Mouse (Mus musculus) c-Kit-positive CD71-positive TER-119-negative erythroid progenitor cells, embryonic 14.5 days (primary cell): ENCODE results near the gene Gpha2.

ENCODE experiments used
- DNase-seq: peaks from one replicate; pipeline ENCODE4 v3.0.0-alpha.2; 2013; ENCODE audit warnings: low read depth

Gpha2 gene

DNA sequence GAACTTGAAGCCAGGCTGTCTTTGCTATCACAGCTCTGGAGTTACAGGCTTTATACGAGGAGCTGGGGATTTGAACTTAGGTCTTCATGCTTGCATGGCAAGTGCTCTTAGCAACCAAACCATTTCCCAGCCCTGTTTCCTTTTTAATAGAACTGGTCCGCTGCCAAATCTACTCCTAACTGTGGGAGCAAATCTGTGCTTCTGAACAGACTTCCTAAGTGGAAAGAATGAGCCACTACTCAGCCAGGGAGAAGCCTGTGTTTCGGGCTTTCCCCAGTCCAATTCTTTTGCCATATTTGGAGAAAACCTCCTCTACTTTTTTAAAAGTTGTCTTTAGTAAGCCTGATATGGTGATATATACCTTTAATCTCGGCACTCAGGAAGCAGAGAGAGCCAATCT lies 46.6 kb downstream of the Gpha2 start:
- no peak for DNase-seq

DNA sequence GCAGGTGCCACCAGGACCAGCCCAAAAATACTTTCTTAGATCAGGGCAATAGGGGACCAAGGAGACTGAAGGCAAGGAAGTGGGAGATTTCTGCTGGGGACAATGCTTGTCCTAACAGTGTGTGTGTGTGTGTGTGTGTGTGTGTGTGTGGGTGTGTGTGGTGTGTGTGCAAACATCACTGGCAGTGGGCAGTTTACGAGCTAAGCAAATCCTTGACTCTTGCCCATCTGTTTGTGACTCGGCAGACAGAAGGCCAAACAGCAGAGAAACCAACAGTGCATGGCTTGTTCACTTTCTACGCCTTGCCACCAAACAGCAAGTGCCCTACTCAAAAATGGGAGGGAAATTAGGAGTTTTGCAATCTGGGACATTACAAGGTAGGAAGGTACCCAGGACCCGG lies 47.4 kb downstream of the Gpha2 start:
- DNase-seq = no peak

DNA sequence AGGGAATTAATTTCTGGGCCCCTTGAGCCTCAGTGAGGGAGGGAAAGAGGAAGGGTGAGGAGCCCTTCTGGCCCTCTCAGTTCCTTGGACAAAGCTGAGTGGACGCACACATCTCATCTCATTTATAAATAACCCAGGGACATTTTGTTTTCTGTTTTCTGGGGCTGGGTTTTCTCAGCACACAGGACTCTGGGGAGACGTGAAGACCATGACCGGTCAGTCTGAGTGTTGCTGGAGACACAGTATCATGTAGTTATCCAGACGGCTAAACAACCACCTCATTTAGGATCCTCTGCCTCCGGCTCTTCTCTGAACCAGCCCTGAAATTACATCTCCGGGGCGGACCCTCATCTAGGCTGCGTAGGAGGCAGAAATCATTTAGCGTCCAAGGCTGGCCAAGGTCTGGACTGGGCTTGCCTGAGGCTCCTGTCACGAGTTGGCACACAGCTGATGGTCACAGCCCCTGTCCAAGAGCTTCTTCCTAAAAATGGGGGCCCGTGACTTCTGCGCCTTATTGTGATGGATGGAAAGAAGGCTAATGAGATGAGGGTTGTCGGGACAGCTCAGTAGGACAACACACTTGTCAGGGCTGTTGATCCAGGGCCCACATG lies 47.9 kb downstream of the Gpha2 start:
- DNase-seq = no peak

DNA sequence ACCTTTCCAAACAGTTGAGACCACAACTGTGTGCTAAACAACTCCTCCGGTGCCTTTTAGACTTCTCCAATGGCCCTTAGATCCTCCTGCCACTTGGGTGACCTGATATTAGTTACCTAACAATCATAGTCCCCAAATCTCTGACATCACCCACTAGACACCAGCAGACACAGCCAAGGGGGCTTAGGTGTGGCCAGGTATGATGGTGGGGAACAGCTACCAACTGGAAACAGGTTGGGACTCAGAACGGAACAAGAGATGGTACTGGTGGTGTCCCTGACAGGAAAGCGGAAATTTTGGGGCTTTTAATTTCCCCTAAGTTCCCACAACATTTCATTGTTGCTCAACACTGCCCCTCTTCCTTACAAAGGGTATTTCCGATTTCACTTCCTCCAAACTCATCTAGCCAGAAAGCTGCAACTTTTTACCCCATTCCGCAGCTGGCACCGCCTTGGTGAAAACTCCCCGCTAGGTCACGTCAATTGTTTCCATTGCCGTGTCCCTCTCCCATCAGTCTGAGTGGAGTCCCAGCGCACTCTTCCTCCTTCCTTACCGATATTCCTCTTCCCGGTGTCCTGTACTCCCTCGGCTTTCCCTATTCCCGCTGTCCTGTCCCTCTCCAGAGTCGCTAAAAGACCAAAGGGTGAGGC lies 49.7 kb downstream of the Gpha2 start:
- DNase-seq = no peak

DNA sequence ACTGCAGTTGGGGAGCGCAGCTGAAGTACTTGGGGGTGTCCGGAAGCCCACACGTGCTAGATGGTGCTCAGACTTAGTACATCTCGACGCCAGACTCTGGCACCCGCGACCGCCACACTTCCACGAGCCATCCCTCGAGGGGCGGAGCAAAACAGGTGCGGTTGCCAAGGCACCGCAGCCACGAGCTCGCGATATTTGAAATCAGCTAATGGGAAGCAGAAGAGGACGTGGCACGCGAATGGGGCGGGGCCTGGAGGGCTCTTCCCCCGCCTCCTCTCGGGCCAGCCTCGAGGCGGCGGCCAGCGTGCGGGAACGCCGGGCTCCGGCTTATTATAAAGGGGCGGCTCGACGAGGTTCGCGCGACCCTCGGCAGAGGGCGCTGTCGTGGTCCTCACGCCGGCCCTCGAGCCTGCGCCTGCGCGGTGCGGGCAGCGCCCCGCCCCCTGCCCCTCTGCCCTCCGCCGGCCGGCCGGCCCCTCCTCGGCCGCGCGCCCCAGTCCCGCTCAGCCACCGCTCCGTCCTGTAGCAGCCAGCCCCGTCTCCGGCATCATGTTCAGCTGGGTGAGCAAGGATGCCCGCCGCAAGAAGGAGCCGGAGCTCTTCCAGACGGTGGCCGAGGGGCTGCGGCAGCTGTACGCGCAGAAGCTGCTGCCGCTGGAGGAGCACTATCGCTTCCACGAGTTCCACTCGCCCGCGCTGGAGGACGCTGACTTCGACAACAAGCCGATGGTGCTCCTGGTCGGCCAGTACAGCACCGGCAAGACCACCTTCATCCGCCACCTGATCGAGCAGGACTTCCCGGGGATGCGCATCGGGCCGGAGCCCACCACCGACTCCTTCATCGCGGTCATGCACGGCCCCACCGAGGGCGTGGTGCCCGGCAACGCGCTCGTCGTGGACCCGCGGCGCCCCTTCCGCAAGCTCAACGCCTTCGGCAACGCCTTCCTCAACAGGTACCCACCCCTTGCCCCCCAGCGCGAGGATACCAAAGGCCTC lies 50.5 kb downstream of the Gpha2 start, which contains the start of gene Ehd1:
Ehd1 (plus strand) TSS at position 300 of the 996 bp plus-strand sequence.
- peak; percentile 97 for DNase-seq
